Mouse (Mus musculus): ENCODE measurements around the gene Gm28048.

DNA sequence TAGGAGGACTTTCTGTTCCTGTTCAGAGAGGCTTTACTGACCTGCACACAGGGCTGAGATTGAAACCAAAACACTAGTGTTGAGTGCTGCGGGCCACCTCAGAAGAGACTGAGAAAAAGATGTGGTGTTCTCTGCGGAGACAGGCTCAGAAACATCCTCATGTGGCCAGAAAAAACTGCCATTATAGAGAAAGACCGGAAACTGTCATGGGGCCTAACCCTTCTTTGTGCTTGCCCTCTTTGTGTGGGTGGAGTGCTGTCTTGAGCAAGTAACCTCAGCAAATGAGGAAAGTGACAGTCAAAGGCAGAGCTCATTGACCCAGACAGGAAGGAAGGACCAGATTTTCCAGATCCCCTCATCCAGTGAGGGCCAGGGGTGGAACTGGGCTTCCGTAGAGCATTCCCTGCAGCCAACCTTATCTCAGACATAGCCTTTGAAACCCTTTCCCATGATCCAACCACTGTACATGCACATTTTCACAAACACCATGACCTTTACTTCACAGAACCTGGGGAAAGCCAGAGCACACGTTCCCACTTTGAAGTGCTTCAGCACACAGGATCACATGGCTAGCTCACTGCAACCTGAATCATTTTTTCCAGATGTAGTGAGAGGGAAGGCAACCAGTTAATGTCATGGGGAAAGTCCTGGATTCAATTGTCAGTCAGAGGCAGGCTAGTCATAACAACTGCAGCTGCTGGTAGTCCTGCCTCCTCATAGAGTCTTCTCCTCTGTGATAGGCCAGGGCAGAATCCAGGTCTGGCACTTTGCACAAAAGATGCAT lies 167.8 kb downstream of the Gm28048 start:
- no peak for TF ChIP-seq CTCF (IDR thresholded peaks at IDR 0.05)
- no peak for TF ChIP-seq EP300 (IDR thresholded peaks at IDR 0.05; ENCODE audit: insufficient read depth, low read depth, low read length)
